Mouse (Mus musculus) embryonic facial prominence, embryonic 14.5 days (tissue): Measurements from ENCODE around the gene Apoa4. TPM values are rescaled to one million over a fixed set of nuclear protein-coding genes. Genes with fewer than 3 reads are reported as not detected.

Source experiments
- ATAC-seq: fragments of 200-750 bp; cut with Nextera tagmentation; 2 replicates; pipeline ENCODE4 v1.8.0; 2017; ENCODE audit warnings: low read depth, moderate number of reproducible peaks, moderate TSS enrichment
- DNase-seq: peaks from one replicate; pipeline ENCODE4 v3.0.0-alpha.2; 2015; ENCODE audit warnings: low spot score
- H3K27ac ChIP-seq: fragments of 300-500 bp; sonication (generic); replicated peaks from 2 replicates; pipeline ENCODE4 v1.5.1; 2014; ENCODE audit warnings: low read depth, mild to moderate bottlenecking, low read length, moderate library complexity
- H3K27me3 ChIP-seq: fragments of 300-500 bp; sonication (generic); replicated peaks from 2 replicates; pipeline ENCODE4 v1.6.1; 2014; ENCODE audit warnings: low read length; ENCODE audit not compliant: control insufficient read depth, insufficient read depth
- H3K36me3 ChIP-seq: fragments of 300-500 bp; sonication (generic); 2 replicates; pipeline ENCODE4 v1.6.1; 2014; ENCODE audit warnings: low read length, mixed read lengths; ENCODE audit not compliant: control insufficient read depth, insufficient read depth
- H3K4me1 ChIP-seq: fragments of 300-500 bp; sonication (generic); 2 replicates; pipeline ENCODE4 v1.6.1; 2014; ENCODE audit warnings: antibody characterized with exemption, low read length; ENCODE audit not compliant: control insufficient read depth, insufficient read depth
- H3K4me2 ChIP-seq: fragments of 300-500 bp; sonication (generic); 2 replicates; pipeline ENCODE4 v1.6.1; 2014; ENCODE audit warnings: low read depth, mild to moderate bottlenecking, low read length, moderate library complexity, mixed read lengths
- H3K4me3 ChIP-seq: fragments of 300-500 bp; sonication (generic); 2 replicates; pipeline ENCODE4 v1.5.1; 2014; ENCODE audit warnings: low read depth, mild to moderate bottlenecking, low read length
- H3K9ac ChIP-seq: fragments of 300-500 bp; sonication (generic); 2 replicates; pipeline ENCODE4 v1.6.1; 2014; ENCODE audit warnings: low read depth, mild to moderate bottlenecking, low read length, moderate library complexity, mixed read lengths
- H3K9me3 ChIP-seq: fragments of 300-500 bp; sonication (generic); 2 replicates; pipeline ENCODE4 v1.6.1; 2016; ENCODE audit warnings: low read length; ENCODE audit not compliant: control insufficient read depth
- WGBS: fragments of 180-500 bp; shearing (Covaris S2); extraction: QIAGEN DNeasy Blood & Tissue Kit; methylation state at CpG from one replicate; pipeline ENCODE4 v1.1.7; 2014; 5-methylcytosine and 5-hydroxymethylcytosine counted together
- polyA plus RNA-seq: library from polyadenylated mRNA; unstranded; fragments of >200 nt; fragmentation: Nextera tagmentation; extraction: Ambion mirVana; gene quantifications from 2 replicates; pipeline ENCODE4 v1.2.1, GENCODE M21; 2014

The Apoa4 gene
- polyA plus RNA-seq, 1 experiment from 2014 or later = 0.13 TPM

DNA sequence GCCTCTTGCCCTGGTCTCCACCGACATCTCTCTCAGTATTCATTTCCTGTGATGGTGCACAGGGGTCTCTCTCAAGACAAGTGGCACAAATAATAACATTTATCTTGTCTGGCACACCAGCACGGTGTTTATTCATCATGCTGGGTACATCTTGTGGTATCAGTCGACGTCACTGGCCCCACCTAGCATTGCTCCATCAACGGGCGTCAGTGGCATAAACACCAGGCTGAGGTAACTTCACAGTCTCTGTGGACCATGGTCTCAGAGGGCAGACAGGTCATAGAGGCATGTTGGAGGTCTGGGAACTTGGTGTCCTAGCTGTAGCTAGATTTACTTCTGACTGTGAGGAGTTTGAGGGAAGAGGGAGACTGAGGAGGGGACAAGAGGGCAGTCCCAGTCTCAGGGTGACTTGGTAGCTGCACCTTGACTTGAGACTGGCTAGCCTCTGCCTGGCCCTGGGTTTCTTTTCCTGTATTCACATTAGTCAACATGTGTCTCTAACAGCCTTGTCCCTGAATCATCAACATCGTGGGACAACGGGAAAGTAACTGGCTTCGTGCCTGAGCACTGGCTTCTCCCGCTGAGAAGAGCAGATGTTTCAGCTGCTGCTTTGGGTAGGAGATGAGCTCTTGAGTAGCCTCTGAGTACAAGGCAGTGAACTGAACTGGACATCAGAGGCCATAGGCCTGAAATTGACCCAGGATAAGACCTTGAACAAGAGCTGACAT, 16.3 kb downstream of the Apoa4 start:
- no peaks in the 10 kb centered on the region for H3K36me3 ChIP-seq
- ATAC-seq = no peak
- H3K4me3 ChIP-seq = no peak overlapping the region
- H3K4me2 ChIP-seq = no peak overlapping the region
- no peaks in the 10 kb centered on the region for H3K4me1 ChIP-seq
- 85% methylated on average over 10 of the region's 10 CpGs for WGBS
- no peak overlapping the region for H3K9ac ChIP-seq
- no peak overlapping the region for H3K27ac ChIP-seq
- H3K27me3 ChIP-seq = no peaks in the 10 kb centered on the region
- no peak for DNase-seq
- H3K9me3 ChIP-seq = no peaks in the 10 kb centered on the region

DNA sequence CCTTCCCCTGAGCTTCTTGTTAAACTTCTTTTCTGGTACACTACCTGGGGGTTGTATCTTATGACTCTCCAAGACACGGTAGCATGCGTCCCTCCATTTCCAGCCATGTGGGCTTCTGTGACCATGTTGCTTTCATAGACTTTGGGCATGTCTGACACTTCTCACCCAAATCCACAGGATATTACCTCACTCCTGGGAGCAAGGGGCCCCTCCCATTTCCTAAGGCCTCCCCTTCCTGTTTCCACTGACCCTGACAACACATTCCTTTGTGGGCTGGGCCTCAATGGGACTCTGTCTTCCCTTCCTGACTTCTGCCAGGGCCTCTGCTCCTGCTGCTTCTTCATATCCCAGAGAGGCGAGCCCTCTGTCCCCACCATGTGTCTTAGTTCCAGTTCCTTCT, 17.1 kb downstream of the Apoa4 start:
- Histone ChIP-seq H3K4me2 (no peak overlapping the region), H3K4me3 (no peak overlapping the region), H3K9ac (no peak overlapping the region), H3K27ac (no peak overlapping the region), H3K27me3 (no peaks in the 10 kb centered on the region), H3K4me1 (no peaks in the 10 kb centered on the region), H3K36me3 (no peaks in the 10 kb centered on the region), H3K9me3 (no peaks in the 10 kb centered on the region)
- WGBS = 73% methylated on average over 3 of the region's 3 CpGs
- DNase-seq = peak; percentile 9
- ATAC-seq = no peak

DNA sequence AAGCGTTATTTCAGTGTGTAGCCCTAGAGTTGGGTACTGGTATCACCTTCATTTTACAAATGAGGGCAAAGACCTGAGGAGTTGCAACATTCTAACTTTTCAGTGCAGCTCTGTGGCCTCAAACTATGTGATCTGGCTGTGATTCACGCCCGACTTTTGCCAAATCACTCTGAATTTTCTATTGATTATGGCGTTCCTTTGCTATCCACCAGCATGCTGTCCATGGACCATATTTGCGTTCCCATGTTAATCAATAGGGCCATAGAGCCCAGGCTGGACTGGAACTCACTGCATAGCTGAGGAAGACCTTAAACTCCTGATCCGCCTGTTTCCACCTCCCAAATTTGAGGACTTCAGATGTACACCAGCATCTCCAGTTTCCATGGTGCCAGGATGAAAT, 18.6 kb downstream of the Apoa4 start:
- Histone ChIP-seq H3K9me3 (no peaks in the 10 kb centered on the region), H3K27ac (no peak overlapping the region), H3K9ac (no peak overlapping the region), H3K36me3 (no peaks in the 10 kb centered on the region), H3K4me1 (no peaks in the 10 kb centered on the region), H3K4me2 (no peak overlapping the region), H3K4me3 (no peak overlapping the region), H3K27me3 (no peaks in the 10 kb centered on the region)
- DNase-seq = no peak
- WGBS = 89% methylated on average over 6 of the region's 6 CpGs
- no peak for ATAC-seq

DNA sequence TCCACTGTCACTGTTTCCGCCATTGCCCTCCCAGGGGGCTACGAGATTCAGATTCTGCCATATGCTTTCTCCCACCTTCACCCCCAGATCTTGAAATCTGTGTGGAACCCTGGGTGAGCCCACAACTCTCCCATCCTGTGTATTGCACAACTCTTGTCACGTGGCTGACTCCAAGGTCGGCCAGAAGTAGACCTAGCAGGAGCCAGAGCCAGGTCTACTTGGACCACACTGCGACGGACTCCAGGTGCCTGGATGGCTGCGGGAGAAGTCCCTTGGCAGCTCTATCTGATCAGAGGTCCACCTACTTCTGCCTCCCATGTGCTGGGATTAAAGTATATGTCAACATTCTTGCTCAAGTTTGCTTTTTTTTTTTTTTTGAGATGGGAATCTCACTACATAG, 20.6 kb downstream of the Apoa4 start:
- Histone ChIP-seq H3K27ac (no peak overlapping the region), H3K27me3 (no peaks in the 10 kb centered on the region), H3K4me3 (no peak overlapping the region), H3K4me1 (no peaks in the 10 kb centered on the region), H3K9ac (no peak overlapping the region), H3K9me3 (no peaks in the 10 kb centered on the region), H3K36me3 (no peaks in the 10 kb centered on the region), H3K4me2 (no peak overlapping the region)
- 83% methylated on average over 7 of the region's 7 CpGs for WGBS
- DNase-seq (no peak), ATAC-seq (no peak)

DNA sequence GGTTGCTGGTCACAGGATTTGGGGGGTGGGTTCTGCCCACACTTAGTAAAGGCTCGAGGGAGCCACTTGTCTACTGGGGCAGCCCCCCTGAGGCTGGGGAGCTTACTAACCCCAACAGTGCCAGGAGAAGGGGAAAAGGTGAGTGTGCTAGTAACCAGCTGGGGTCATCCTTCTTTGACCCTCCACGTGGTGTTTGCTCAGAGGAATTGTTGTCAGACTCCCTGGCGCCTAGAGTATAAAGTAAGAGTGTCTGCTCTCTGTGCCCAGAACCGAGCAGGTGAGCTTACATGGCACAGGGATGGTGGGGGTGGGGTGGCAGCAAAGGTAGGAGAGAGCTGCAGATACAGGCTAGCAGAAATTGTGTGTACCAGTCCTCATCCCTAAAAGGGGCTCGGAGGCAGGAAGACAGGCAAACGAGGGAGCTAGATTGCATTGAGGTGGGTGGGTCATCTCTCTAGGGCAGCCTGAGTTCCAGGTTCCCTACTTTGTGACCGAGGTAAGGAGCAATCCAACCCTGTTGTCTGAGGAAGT, 27.9 kb downstream of the Apoa4 start, which contains the start of gene Apoa5:
Gene Apoa5, plus strand, starts transcription at position 291 of the 531 bp plus-strand sequence.
- H3K27ac ChIP-seq = no peak within 1 kb of the TSS
- 48% methylated on average over 7 of the region's 7 CpGs for WGBS
- DNase-seq = no peak
- H3K27me3 ChIP-seq = peaks cover 3% of the 10 kb centered on the region; the same call in 1 of the 2 replicates
- no peak within 1 kb of the TSS for H3K4me3 ChIP-seq
- H3K9ac ChIP-seq = 0 out of 2 replicates have a peak within 1 kb of the TSS, but pooled peaks have one; percentile 5
- H3K4me1 ChIP-seq = no peaks in the 10 kb centered on the region
- no peaks in the 10 kb centered on the region for H3K36me3 ChIP-seq
- no peak for ATAC-seq
- no peaks in the 10 kb centered on the region for H3K9me3 ChIP-seq
- no peak within 1 kb of the TSS for H3K4me2 ChIP-seq

DNA sequence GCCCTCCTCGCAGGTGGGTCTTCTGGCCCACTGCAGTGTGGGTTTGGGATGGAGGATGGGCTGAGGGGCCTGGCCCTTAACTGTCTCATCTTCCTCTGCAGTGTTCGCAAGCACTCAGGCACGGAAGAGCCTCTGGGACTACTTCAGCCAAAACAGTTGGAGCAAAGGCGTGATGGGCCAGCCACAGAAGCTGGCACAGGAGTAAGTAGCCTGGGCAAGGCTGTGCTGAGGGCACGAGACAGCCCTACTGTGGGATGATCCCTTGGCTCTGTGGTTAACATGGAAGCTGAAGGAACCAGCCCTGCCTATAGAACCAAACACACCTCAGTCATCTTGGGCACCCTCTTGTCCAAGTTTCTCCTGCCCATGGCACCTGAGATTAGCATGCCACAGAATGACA, 28.6 kb downstream of the Apoa4 start:
- Histone ChIP-seq H3K27ac (no peak overlapping the region), H3K9ac (0 out of 2 replicates have a peak overlapping the region, but pooled peaks have one; percentile 5), H3K4me1 (no peaks in the 10 kb centered on the region), H3K27me3 (peaks cover 3% of the 10 kb centered on the region; the same call in 1 of the 2 replicates), H3K36me3 (no peaks in the 10 kb centered on the region), H3K4me2 (no peak overlapping the region), H3K9me3 (no peaks in the 10 kb centered on the region), H3K4me3 (no peak overlapping the region)
- no peak for DNase-seq
- no peak for ATAC-seq
- WGBS = 92% methylated on average over 5 of the region's 5 CpGs

DNA sequence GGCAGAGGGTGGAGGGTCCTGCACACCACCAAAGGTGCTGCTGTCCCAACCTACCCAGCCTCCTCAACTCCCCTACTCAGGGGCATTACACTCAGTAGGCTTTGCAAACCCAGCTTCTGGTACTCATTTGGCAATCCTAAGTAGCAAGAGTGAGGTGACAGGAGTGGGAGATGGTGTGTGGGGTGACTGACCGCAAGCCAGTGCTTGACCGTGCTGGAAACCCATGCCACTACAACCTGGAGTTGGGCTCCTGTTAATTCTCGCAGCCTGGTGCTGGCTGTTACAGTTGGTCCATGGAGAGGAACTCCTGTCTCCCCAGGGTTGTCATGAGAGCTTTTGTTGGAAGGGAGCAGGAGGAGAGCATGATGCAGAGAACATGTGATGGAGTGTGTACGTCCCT, 30.3 kb downstream of the Apoa4 start:
- WGBS = 90% methylated on average over 4 of the region's 4 CpGs
- no peak overlapping the region for H3K9ac ChIP-seq
- H3K27ac ChIP-seq = no peak overlapping the region
- H3K9me3 ChIP-seq = no peaks in the 10 kb centered on the region
- DNase-seq = no peak
- H3K36me3 ChIP-seq = peaks cover 6% of the 10 kb centered on the region
- no peak for ATAC-seq
- no peak overlapping the region for H3K4me2 ChIP-seq
- H3K27me3 ChIP-seq = peaks cover 3% of the 10 kb centered on the region; the same call in 1 of the 2 replicates
- no peaks in the 10 kb centered on the region for H3K4me1 ChIP-seq
- no peak overlapping the region for H3K4me3 ChIP-seq

DNA sequence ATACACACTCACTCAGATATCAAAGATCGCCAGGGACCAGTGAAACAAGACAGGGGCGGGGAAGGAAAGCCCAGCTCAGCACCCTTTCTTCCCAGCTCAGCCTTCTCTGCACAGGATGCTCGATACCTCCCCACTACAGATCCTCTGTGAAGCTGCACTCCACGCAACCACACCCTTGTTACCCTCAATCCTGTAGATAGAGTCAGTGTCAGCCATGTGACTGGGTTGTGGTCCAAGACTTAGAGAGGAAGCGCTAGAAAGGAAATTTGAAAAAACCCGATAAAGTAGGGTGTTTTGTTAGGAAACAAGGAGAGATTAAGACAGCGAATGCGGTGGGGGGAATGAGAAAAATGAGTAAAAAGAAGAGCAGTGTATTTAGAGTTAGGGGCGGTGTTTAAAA, 31.6 kb downstream of the Apoa4 start:
- no peak overlapping the region for H3K27ac ChIP-seq
- WGBS = 83% methylated on average over 9 of the region's 9 CpGs
- no peaks in the 10 kb centered on the region for H3K4me1 ChIP-seq
- H3K27me3 ChIP-seq = peaks cover 3% of the 10 kb centered on the region; the same call in 1 of the 2 replicates
- ATAC-seq = no peak
- no peak for DNase-seq
- H3K36me3 ChIP-seq = peaks cover 19% of the 10 kb centered on the region
- H3K9ac ChIP-seq = no peak overlapping the region
- no peak overlapping the region for H3K4me3 ChIP-seq
- H3K4me2 ChIP-seq = no peak overlapping the region
- H3K9me3 ChIP-seq = no peaks in the 10 kb centered on the region
